Mouse (Mus musculus): Measurements from ENCODE around the gene Bcorl1. TPM values are rescaled to one million over a fixed set of nuclear protein-coding genes. Genes with fewer than 3 reads are reported as not detected.

Bcorl1 gene
- total and polyA plus RNA-seq, 2 experiments: 2.2 to 2.8 TPM

DNA sequence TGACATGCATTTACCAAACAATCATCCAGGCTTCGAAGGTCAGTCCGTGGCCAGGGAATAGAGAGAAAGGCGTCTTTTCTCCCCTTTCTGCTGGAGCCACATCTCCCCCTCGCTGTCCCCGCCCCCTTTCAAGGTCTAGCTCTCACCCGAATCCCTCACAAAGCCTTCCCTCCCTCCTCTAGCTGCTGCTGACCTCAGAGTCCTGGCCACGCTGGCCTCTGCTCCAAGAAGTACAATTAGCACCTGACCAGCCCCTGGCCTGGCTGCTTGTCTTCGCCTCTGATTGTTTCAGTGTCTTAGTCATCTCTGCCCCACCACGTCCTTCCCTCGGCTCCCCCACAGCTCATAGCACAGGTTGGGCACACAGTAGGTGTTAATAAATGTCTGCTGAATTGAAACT is 108.5 kb downstream of the Bcorl1 start:
- TF ChIP-seq CTCF (IDR thresholded peaks at IDR 0.05; ENCODE audit: low read depth, low read length) (no peak), POLR2A (IDR thresholded peaks at IDR 0.05; ENCODE audit: extremely low read depth, insufficient read depth, low read length) (no peak)
- no peaks in the 10 kb centered on the region for H3K36me3 ChIP-seq (ENCODE audit: control insufficient read depth, insufficient read depth, low read length)

GRCm38 (mm10) chrX:48452231-48452890 is 111.2 kb downstream of the Bcorl1 start:
- WGBS: 46% methylated on average over 9 of the region's 9 CpGs
- Histone ChIP-seq H3K4me1 (ENCODE audit: control insufficient read depth, insufficient read depth, low read length) (peaks cover 2% of the 10 kb centered on the region; the same call in 1 of the 2 replicates), H3K27ac (replicated peaks; ENCODE audit: insufficient read depth, low read depth, low read length) (no peak overlapping the region), H3K36me3 (ENCODE audit: control insufficient read depth, insufficient read depth, low read length) (no peaks in the 10 kb centered on the region), H3K79me2 (ENCODE audit: control insufficient read depth, insufficient read depth, low read length) (no peaks in the 10 kb centered on the region), H3K4me3 (ENCODE audit: insufficient read depth, low read depth, low read length) (peak overlapping the region; percentile 63; the same call in 1 of the 2 replicates), H3K27me3 (ENCODE audit: control insufficient read depth, insufficient read depth, low read length) (peaks cover 7% of the 10 kb centered on the region), H3K9ac (ENCODE audit: low read depth, low read length) (peak overlapping the region; percentile 40; the same call in 1 of the 2 replicates)
- DNase-seq (ENCODE audit: extremely low read depth, low read depth, low spot score): no peak
- TF ChIP-seq POLR2A (IDR thresholded peaks at IDR 0.05; ENCODE audit: extremely low read depth, insufficient read depth, low read length) (no peak), CTCF (IDR thresholded peaks at IDR 0.05; ENCODE audit: low read depth, low read length) (no peak)

More for the DNA sequence above, 108.5 kb downstream of the Bcorl1 start:
- WGBS: 49% methylated on average over 9 of the region's 10 CpGs
- H3K4me3 ChIP-seq (ENCODE audit: insufficient read depth, low read depth, low read length): no peak overlapping the region
- H3K9ac ChIP-seq (ENCODE audit: low read depth, low read length): no peak overlapping the region
- DNase-seq (ENCODE audit: extremely low read depth, low read depth, low spot score): no peak
- no peaks in the 10 kb centered on the region; the same call in 1 of the 2 replicates for H3K79me2 ChIP-seq (ENCODE audit: control insufficient read depth, insufficient read depth, low read length)
- peaks cover 2% of the 10 kb centered on the region; the same call in 1 of the 2 replicates for H3K4me1 ChIP-seq (ENCODE audit: control insufficient read depth, insufficient read depth, low read length)
- peaks cover 7% of the 10 kb centered on the region for H3K27me3 ChIP-seq (ENCODE audit: control insufficient read depth, insufficient read depth, low read length)
- no peak overlapping the region for H3K27ac ChIP-seq (replicated peaks; ENCODE audit: insufficient read depth, low read depth, low read length)

- WGBS: 7% methylated on average over 41 of the region's 71 CpGs
- no peaks in the 10 kb centered on the region for H3K79me2 ChIP-seq (ENCODE audit: control insufficient read depth, insufficient read depth, low read length)
- TF ChIP-seq POLR2A (IDR thresholded peaks at IDR 0.05; ENCODE audit: extremely low read depth, insufficient read depth, low read length) (no peak), CTCF (IDR thresholded peaks at IDR 0.05; ENCODE audit: low read depth, low read length) (no peak)
- no peak overlapping the region for H3K27ac ChIP-seq (replicated peaks; ENCODE audit: insufficient read depth, low read depth, low read length)
- peaks cover 7% of the 10 kb centered on the region for H3K27me3 ChIP-seq (ENCODE audit: control insufficient read depth, insufficient read depth, low read length)
- H3K9ac ChIP-seq (ENCODE audit: low read depth, low read length): peak overlapping the region; percentile 70
- DNase-seq (ENCODE audit: extremely low read depth, low read depth, low spot score): no peak
- no peaks in the 10 kb centered on the region for H3K36me3 ChIP-seq (ENCODE audit: control insufficient read depth, insufficient read depth, low read length)
- peak overlapping the region; percentile 63 for H3K4me3 ChIP-seq (ENCODE audit: insufficient read depth, low read depth, low read length)
- peaks cover 2% of the 10 kb centered on the region; the same call in 1 of the 2 replicates for H3K4me1 ChIP-seq (ENCODE audit: control insufficient read depth, insufficient read depth, low read length)
Observed at GRCm38 (mm10) chrX:48452931-48453673, 111.9 kb downstream of the Bcorl1 start.

DNA sequence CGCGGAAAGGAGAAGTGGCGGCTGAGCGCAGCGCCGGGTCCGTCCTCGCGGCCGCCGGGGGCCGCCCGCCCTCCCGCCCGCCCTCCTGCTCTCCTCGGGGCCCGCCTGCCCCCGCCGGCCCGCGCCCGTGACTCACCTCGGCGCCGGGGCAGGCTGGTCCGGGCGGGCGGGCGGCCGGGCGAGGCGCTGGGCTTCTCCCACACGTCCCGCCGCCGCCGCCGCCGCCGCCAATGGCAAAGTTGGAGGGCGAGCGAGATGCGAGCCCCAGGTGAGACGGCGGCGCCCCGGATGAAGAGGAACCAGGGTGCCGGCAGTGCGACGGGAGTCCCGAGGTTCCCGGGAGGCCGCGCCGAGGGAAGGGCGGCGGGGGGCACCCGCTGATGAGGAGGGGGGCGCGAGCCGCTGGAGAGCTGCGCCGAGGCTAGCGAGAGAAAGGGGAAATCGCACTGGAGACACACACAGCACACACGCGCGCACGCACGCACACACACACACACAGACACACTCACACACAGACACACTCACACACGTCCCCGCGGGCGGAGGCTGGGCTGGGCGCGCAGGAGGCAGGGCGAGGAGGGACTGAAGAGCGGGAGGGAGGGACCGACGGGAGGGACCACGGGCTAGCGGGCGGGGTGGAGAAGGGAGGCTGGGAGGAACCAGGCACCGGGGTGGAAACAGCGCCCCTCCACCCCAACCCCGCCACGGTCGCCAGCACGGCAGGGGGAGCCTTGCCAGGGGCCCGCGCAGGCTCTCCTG is 112.8 kb downstream of the Bcorl1 start:
- WGBS: 3% methylated on average over 28 of the region's 91 CpGs
- DNase-seq (ENCODE audit: extremely low read depth, low read depth, low spot score): peak; percentile 10
- Histone ChIP-seq H3K4me1 (ENCODE audit: control insufficient read depth, insufficient read depth, low read length) (peaks cover 2% of the 10 kb centered on the region; the same call in 1 of the 2 replicates), H3K36me3 (ENCODE audit: control insufficient read depth, insufficient read depth, low read length) (no peaks in the 10 kb centered on the region), H3K27me3 (ENCODE audit: control insufficient read depth, insufficient read depth, low read length) (peaks cover 7% of the 10 kb centered on the region), H3K9ac (ENCODE audit: low read depth, low read length) (peak overlapping the region; percentile 74), H3K79me2 (ENCODE audit: control insufficient read depth, insufficient read depth, low read length) (no peaks in the 10 kb centered on the region), H3K4me3 (ENCODE audit: insufficient read depth, low read depth, low read length) (peak overlapping the region; percentile 64), H3K27ac (replicated peaks; ENCODE audit: insufficient read depth, low read depth, low read length) (no peak overlapping the region)
- TF ChIP-seq POLR2A (IDR thresholded peaks at IDR 0.05; ENCODE audit: extremely low read depth, insufficient read depth, low read length): no peak
- no peak for TF ChIP-seq CTCF (IDR thresholded peaks at IDR 0.05; ENCODE audit: low read depth, low read length)

- Histone ChIP-seq H3K4me1 (ENCODE audit: control insufficient read depth, insufficient read depth, low read length) (peaks cover 2% of the 10 kb centered on the region; the same call in 1 of the 2 replicates), H3K27me3 (ENCODE audit: control insufficient read depth, insufficient read depth, low read length) (peaks cover 7% of the 10 kb centered on the region), H3K4me3 (ENCODE audit: insufficient read depth, low read depth, low read length) (peak overlapping the region; percentile 64), H3K79me2 (ENCODE audit: control insufficient read depth, insufficient read depth, low read length) (no peaks in the 10 kb centered on the region), H3K27ac (replicated peaks; ENCODE audit: insufficient read depth, low read depth, low read length) (no peak overlapping the region; the same call in 1 of the 2 replicates), H3K9ac (ENCODE audit: low read depth, low read length) (peak overlapping the region; percentile 43; the same call in 1 of the 2 replicates), H3K36me3 (ENCODE audit: control insufficient read depth, insufficient read depth, low read length) (no peaks in the 10 kb centered on the region)
- DNase-seq (ENCODE audit: extremely low read depth, low read depth, low spot score): no peak
- WGBS: 6% methylated on average over 15 of the region's 21 CpGs
- TF ChIP-seq POLR2A (IDR thresholded peaks at IDR 0.05; ENCODE audit: extremely low read depth, insufficient read depth, low read length) (no peak), CTCF (IDR thresholded peaks at IDR 0.05; ENCODE audit: low read depth, low read length) (no peak)
Observed at GRCm38 (mm10) chrX:48454495-48454878, 113.3 kb downstream of the Bcorl1 start.

All from liver, adult 2 months (tissue).